Mouse (Mus musculus) MEL (cell line): Measurements from ENCODE around the gene Itpr1.

Experiments used
- CTCF ChIP-seq, 3 experiments: IDR thresholded peaks in 2 of 3; conservative IDR thresholded peaks in 1 of 3; 2 replicates each; pipeline ENCODE4 v1.5.1; 2011 to 2012; ENCODE audit warnings: low read length in 3 of 3, low read depth in 2 of 3, mild to moderate bottlenecking in 2 of 3, improper control_type of control experiment in 1 of 3, inconsistent platforms in 1 of 3, mixed read lengths in 1 of 3, moderate library complexity in 1 of 3; ENCODE audit not compliant: control insufficient read depth in 1 of 3, insufficient read depth in 1 of 3, poor library complexity in 1 of 3, severe bottlenecking in 1 of 3
- MEF2A ChIP-seq: IDR thresholded peaks from 2 replicates; pipeline ENCODE4 v1.6.1; 2014; ENCODE audit warnings: low read depth, mild to moderate bottlenecking, inconsistent platforms, low read length, improper control_type of control experiment; ENCODE audit not compliant: poor library complexity, insufficient replicate concordance, severe bottlenecking; ENCODE audit errors: extremely low read depth
- NELFE ChIP-seq: IDR thresholded peaks from 2 replicates; pipeline ENCODE4 v1.6.1; 2011; ENCODE audit warnings: low read depth, low read length, improper control_type of control experiment
- POLR2A ChIP-seq, 2 experiments: IDR thresholded peaks; 2 replicates each; pipeline ENCODE4 v1.6.1; 2011 to 2012; ENCODE audit warnings: low read length in 2 of 2, mild to moderate bottlenecking in 2 of 2, control low read depth in 1 of 2, improper control_type of control experiment in 1 of 2, low read depth in 1 of 2, moderate library complexity in 1 of 2; ENCODE audit not compliant: control insufficient read depth in 1 of 2, insufficient read depth in 1 of 2, poor library complexity in 1 of 2
- POLR2AphosphoS5 ChIP-seq: IDR thresholded peaks from 2 replicates; pipeline ENCODE4 v1.6.1; 2012; ENCODE audit warnings: low read depth, borderline replicate concordance, mild to moderate bottlenecking, inconsistent platforms, low read length, moderate library complexity, mixed read lengths
- RCOR1 ChIP-seq: IDR thresholded peaks from 2 replicates; pipeline ENCODE4 v1.6.1; 2012; ENCODE audit warnings: low read depth, mild to moderate bottlenecking, inconsistent platforms, low read length, improper control_type of control experiment
- SIN3A ChIP-seq: IDR thresholded peaks from 2 replicates; pipeline ENCODE4 v1.6.1; 2012; ENCODE audit warnings: low read length, improper control_type of control experiment, inconsistent platforms
- ZC3H11A ChIP-seq: IDR thresholded peaks from 2 replicates; pipeline ENCODE4 v1.6.1; 2012; ENCODE audit warnings: low read depth, mild to moderate bottlenecking, inconsistent platforms, low read length, improper control_type of control experiment

DNA sequence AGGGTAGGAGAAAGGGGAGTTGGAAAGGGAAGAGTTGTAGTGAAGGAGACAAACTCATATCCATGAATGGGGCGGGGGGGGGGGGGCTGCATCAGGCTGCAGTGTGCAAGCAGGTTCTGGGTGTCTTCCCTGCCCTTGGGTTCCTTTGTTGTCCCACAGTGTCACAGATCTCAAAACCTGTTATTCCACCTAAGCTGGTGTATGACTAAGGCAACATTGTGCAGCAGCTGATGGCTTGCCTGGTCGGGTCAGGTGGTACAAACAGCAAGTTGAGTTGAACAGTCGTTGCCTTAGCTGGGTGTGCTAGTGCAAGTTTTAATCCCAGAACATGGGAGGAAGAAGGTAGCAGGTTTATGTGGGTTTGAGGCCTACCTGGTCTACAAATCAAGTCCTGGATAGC lies 34.3 kb downstream of the Itpr1 start:
- TF ChIP-seq NELFE: no peak
- TF ChIP-seq POLR2A (IDR thresholded peaks at IDR 0.05; ENCODE audit: control insufficient read depth in 1 of 2, insufficient read depth in 1 of 2, low read depth in 1 of 2, low read length in 2 of 2, poor library complexity in 1 of 2): no peak
- no peak for TF ChIP-seq RCOR1
- no peak for TF ChIP-seq CTCF (IDR thresholded peaks at IDR 0.05 in 2 of 3, conservative IDR thresholded peaks at IDR 0.05 in 1 of 3; ENCODE audit: control insufficient read depth in 1 of 3, insufficient read depth in 1 of 3, low read depth in 2 of 3, low read length in 3 of 3, poor library complexity in 1 of 3, severe bottlenecking in 1 of 3)
- TF ChIP-seq MEF2A: no peak
- TF ChIP-seq SIN3A: no peak
- TF ChIP-seq POLR2AphosphoS5: no peak
- no peak for TF ChIP-seq ZC3H11A
